Mouse (Mus musculus): ENCODE measurements around the gene 2610318N02Rik. TPM values are rescaled to one million over a fixed set of nuclear protein-coding genes. Genes with fewer than 3 reads are reported as not detected.

The 2610318N02Rik gene
- polyA plus RNA-seq, 1 experiment from 2014 or later: 4.4 TPM

GRCm38 (mm10) chr16:17124119-17124870 is 672 bp downstream of the 2610318N02Rik start:
- Histone ChIP-seq H3K9ac (ENCODE audit: low read length) (peak overlapping the region; percentile 45), H3K36me3 (ENCODE audit: control insufficient read depth, insufficient read depth, low read length) (no peaks in the 10 kb centered on the region), H3K27ac (replicated peaks) (no peak overlapping the region; the same call in 1 of the 2 replicates), H3K4me2 (replicated peaks; ENCODE audit: low read depth) (peak overlapping the region; percentile 67), H3K27me3 (ENCODE audit: control insufficient read depth, insufficient read depth, low read length) (no peaks in the 10 kb centered on the region), H3K9me3 (ENCODE audit: control insufficient read depth, low read length) (no peaks in the 10 kb centered on the region), H3K4me3 (ENCODE audit: low read depth, low read length) (peak overlapping the region; percentile 32), H3K4me1 (replicated peaks; ENCODE audit: control insufficient read depth, insufficient read depth) (0 out of 2 replicates have a peak, but pooled peaks cover 3% of the 10 kb centered on the region)
- peak; percentile 27 for DNase-seq (ENCODE audit: low spot score)
- WGBS: 7% methylated on average over 22 of the region's 22 CpGs
- TF ChIP-seq EP300 (optimal IDR thresholded peaks at IDR 0.05) (no peak), CTCF (IDR thresholded peaks at IDR 0.05; ENCODE audit: low read depth) (no peak)
- peak; percentile 3; the same call in 1 of the 2 replicates for ATAC-seq (ENCODE audit: low FRiP score, low TSS enrichment)

- WGBS: 69% methylated on average over 13 of the region's 14 CpGs
- H3K36me3 ChIP-seq (ENCODE audit: control insufficient read depth, insufficient read depth, low read length): no peaks in the 10 kb centered on the region
Observed at GRCm38 (mm10) chr16:17121569-17121968, 3.4 kb downstream of the 2610318N02Rik start.

GRCm38 (mm10) chr16:17117309-17117799 is 7.6 kb downstream of the 2610318N02Rik start:
- Histone ChIP-seq H3K9ac (ENCODE audit: low read length) (no peak overlapping the region), H3K4me3 (ENCODE audit: low read depth, low read length) (no peak overlapping the region), H3K4me2 (replicated peaks; ENCODE audit: low read depth) (no peak overlapping the region), H3K27me3 (ENCODE audit: control insufficient read depth, insufficient read depth, low read length) (no peaks in the 10 kb centered on the region), H3K9me3 (ENCODE audit: control insufficient read depth, low read length) (no peaks in the 10 kb centered on the region), H3K27ac (replicated peaks) (no peak overlapping the region), H3K36me3 (ENCODE audit: control insufficient read depth, insufficient read depth, low read length) (no peaks in the 10 kb centered on the region), H3K4me1 (replicated peaks; ENCODE audit: control insufficient read depth, insufficient read depth) (no peaks in the 10 kb centered on the region)
- 89% methylated on average over 5 of the region's 5 CpGs for WGBS
- no peak for ATAC-seq (ENCODE audit: low FRiP score, low TSS enrichment)
- TF ChIP-seq EP300 (optimal IDR thresholded peaks at IDR 0.05): no peak
- no peak for TF ChIP-seq CTCF (IDR thresholded peaks at IDR 0.05; ENCODE audit: low read depth)
- DNase-seq (ENCODE audit: low spot score): no peak

More at GRCm38 (mm10) chr16:17121569-17121968, 3.4 kb downstream of the 2610318N02Rik start:
- DNase-seq (ENCODE audit: low spot score) (no peak), ATAC-seq (ENCODE audit: low FRiP score, low TSS enrichment) (no peak)
- Histone ChIP-seq H3K4me1 (replicated peaks; ENCODE audit: control insufficient read depth, insufficient read depth) (0 out of 2 replicates have a peak, but pooled peaks cover 3% of the 10 kb centered on the region), H3K27me3 (ENCODE audit: control insufficient read depth, insufficient read depth, low read length) (no peaks in the 10 kb centered on the region), H3K9ac (ENCODE audit: low read length) (no peak overlapping the region), H3K27ac (replicated peaks) (no peak overlapping the region), H3K9me3 (ENCODE audit: control insufficient read depth, low read length) (no peaks in the 10 kb centered on the region), H3K4me3 (ENCODE audit: low read depth, low read length) (no peak overlapping the region), H3K4me2 (replicated peaks; ENCODE audit: low read depth) (no peak overlapping the region)
- TF ChIP-seq CTCF (IDR thresholded peaks at IDR 0.05; ENCODE audit: low read depth): no peak
- TF ChIP-seq EP300 (optimal IDR thresholded peaks at IDR 0.05): no peak

GRCm38 (mm10) chr16:17110771-17111743 is 13.9 kb downstream of the 2610318N02Rik start, which contains the start of gene Ppil2:
Ppil2 (minus strand) TSS chr16:17111257.
- peak within 1 kb of the TSS; percentile 77 for H3K4me3 ChIP-seq (ENCODE audit: low read depth, low read length)
- WGBS: 8% methylated on average over 38 of the region's 38 CpGs
- no peaks in the 10 kb centered on the region for H3K27me3 ChIP-seq (ENCODE audit: control insufficient read depth, insufficient read depth, low read length)
- peak within 1 kb of the TSS; percentile 71 for H3K4me2 ChIP-seq (replicated peaks; ENCODE audit: low read depth)
- H3K9me3 ChIP-seq (ENCODE audit: control insufficient read depth, low read length): no peaks in the 10 kb centered on the region
- peak; percentile 90 for ATAC-seq (ENCODE audit: low FRiP score, low TSS enrichment)
- peak within 1 kb of the TSS; percentile 74 for H3K27ac ChIP-seq (replicated peaks)
- peak; percentile 76 for DNase-seq (ENCODE audit: low spot score)
- 0 out of 2 replicates have a peak, but pooled peaks cover 3% of the 10 kb centered on the region for H3K4me1 ChIP-seq (replicated peaks; ENCODE audit: control insufficient read depth, insufficient read depth)
- peaks cover 9% of the 10 kb centered on the region; the same call in 1 of the 2 replicates for H3K36me3 ChIP-seq (ENCODE audit: control insufficient read depth, insufficient read depth, low read length)
- TF ChIP-seq EP300 (optimal IDR thresholded peaks at IDR 0.05) (no peak), CTCF (IDR thresholded peaks at IDR 0.05; ENCODE audit: low read depth) (no peak)
- peak within 1 kb of the TSS; percentile 82 for H3K9ac ChIP-seq (ENCODE audit: low read length)

GRCm38 (mm10) chr16:17104600-17104999 is 20.4 kb downstream of the 2610318N02Rik start:
- TF ChIP-seq EP300 (optimal IDR thresholded peaks at IDR 0.05) (no peak), CTCF (IDR thresholded peaks at IDR 0.05; ENCODE audit: low read depth) (no peak)
- DNase-seq (ENCODE audit: low spot score) (no peak), ATAC-seq (ENCODE audit: low FRiP score, low TSS enrichment) (no peak)
- Histone ChIP-seq H3K9ac (ENCODE audit: low read length) (no peak overlapping the region), H3K4me1 (replicated peaks; ENCODE audit: control insufficient read depth, insufficient read depth) (no peaks in the 10 kb centered on the region), H3K27ac (replicated peaks) (no peak overlapping the region), H3K36me3 (ENCODE audit: control insufficient read depth, insufficient read depth, low read length) (peaks cover 15% of the 10 kb centered on the region; the same call in 1 of the 2 replicates), H3K4me2 (replicated peaks; ENCODE audit: low read depth) (no peak overlapping the region), H3K27me3 (ENCODE audit: control insufficient read depth, insufficient read depth, low read length) (no peaks in the 10 kb centered on the region), H3K9me3 (ENCODE audit: control insufficient read depth, low read length) (no peaks in the 10 kb centered on the region), H3K4me3 (ENCODE audit: low read depth, low read length) (no peak overlapping the region)
- 53% methylated on average over 4 of the region's 4 CpGs for WGBS
